In genomic region chr5:35177332-35177731, GRCm38 (mm10) we compare ENCODE assay signal across 10 mouse cellular contexts.
DNase-seq lines count a peak whose midpoint lies in the region; ATAC-seq and TF ChIP-seq lines count a peak whose summit lies in the region.
"Had no signal": no experiment of that assay in that cellular context is flagged by ENCODE, and none has a peak within 500 bp of the region (broad histone marks: within the 10 kb centered on the region; RNA-seq: fewer than 3 reads in every experiment).

No protein-coding gene starts in this region.

- no peaks in the 10 kb centered on the region for H3K36me3 ChIP-seq in liver, adult 2 months (ENCODE audit: control insufficient read depth, insufficient read depth, low read length)
- H3K36me3 ChIP-seq: embryonic facial prominence, embryonic 13.5 days had no signal

- no peak overlapping the region for H3K4me3 ChIP-seq in liver, adult 2 months (ENCODE audit: insufficient read depth, low read depth, low read length)
- H3K4me3 ChIP-seq: embryonic facial prominence, embryonic 13.5 days; myocyte had no signal

- no peak for TF ChIP-seq POLR2A in liver, adult 2 months (IDR thresholded peaks at IDR 0.05; ENCODE audit: extremely low read depth, insufficient read depth, low read length)

- peak; percentile 24 for DNase-seq in adrenal gland, adult 2 months
- DNase-seq in adrenal gland, postnatal 4 days (ENCODE audit: low spot score in 2 of 2) = no peak
- peak; percentile 21 to 47 for DNase-seq in layer of hippocampus, adult 18-20 months (ENCODE audit: low spot score in 2 of 2)
- DNase-seq in layer of hippocampus, adult 9-11 months = no peak
- peak; percentile 31 for DNase-seq in adrenal gland, postnatal 25 days
- DNase-seq in liver, adult 2 months (ENCODE audit: extremely low read depth, low read depth, low spot score) = no peak
- DNase-seq in spleen, postnatal 36 days (ENCODE audit: low spot score in 2 of 2) = no peak

- H3K4me1 ChIP-seq in liver, adult 2 months (ENCODE audit: control insufficient read depth, insufficient read depth, low read length) = no peaks in the 10 kb centered on the region
- H3K4me1 ChIP-seq: embryonic facial prominence, embryonic 13.5 days had no signal

- TF ChIP-seq CTCF in liver, adult 2 months (IDR thresholded peaks at IDR 0.05; ENCODE audit: low read depth, low read length) = peak; percentile 51

- no peak for ATAC-seq in megakaryocyte progenitor cell, adult 5-6 weeks (replicated peaks; ENCODE audit: poor library complexity)

- H3K79me2 ChIP-seq in liver, adult 2 months (ENCODE audit: control insufficient read depth, insufficient read depth, low read length) = no peaks in the 10 kb centered on the region

- H3K27me3 ChIP-seq in liver, adult 2 months (ENCODE audit: control insufficient read depth, insufficient read depth, low read length) = no peaks in the 10 kb centered on the region; the same call in 1 of the 2 replicates
- H3K27me3 ChIP-seq: embryonic facial prominence, embryonic 13.5 days had no signal

- 75% methylated on average over 4 of the region's 4 CpGs for WGBS in liver, adult 2 months

- H3K9ac ChIP-seq in liver, adult 2 months (ENCODE audit: low read depth, low read length) = no peak overlapping the region
- H3K9ac ChIP-seq: embryonic facial prominence, embryonic 13.5 days had no signal

- H3K27ac ChIP-seq in liver, adult 2 months (replicated peaks; ENCODE audit: insufficient read depth, low read depth, low read length) = no peak overlapping the region
- H3K27ac ChIP-seq: embryonic facial prominence, embryonic 13.5 days had no signal

Comparison
In these comparisons a context has a peak if more than half of its experiments do, and no peak if none do; other contexts are left out.
1. DNase-seq: peak in adrenal gland, adult 2 months (single experiment), layer of hippocampus, adult 18-20 months (2 of 2) and adrenal gland, postnatal 25 days (single experiment); none in adrenal gland, postnatal 4 days (0 of 2), layer of hippocampus, adult 9-11 months (single experiment), liver, adult 2 months (single experiment) and spleen, postnatal 36 days (0 of 2).